Mouse (Mus musculus) limb, embryonic 10.5 days (tissue): ENCODE measurements around the gene Fgfr4. TPM values are rescaled to one million over a fixed set of nuclear protein-coding genes. Genes with fewer than 3 reads are reported as not detected.

Experiments
- DNase-seq: peaks from one replicate; pipeline ENCODE4 v3.0.0-alpha.2; 2017; ENCODE audit warnings: low spot score
- H3K27ac ChIP-seq: fragments of 300-500 bp; sonication (generic); 2 replicates; pipeline ENCODE4 v1.5.1; 2016; ENCODE audit warnings: mild to moderate bottlenecking
- H3K27me3 ChIP-seq: fragments of 300-500 bp; sonication (generic); 2 replicates; pipeline ENCODE4 v1.6.1; 2016; ENCODE audit warnings: low read depth, mild to moderate bottlenecking; ENCODE audit not compliant: poor library complexity, severe bottlenecking
- H3K36me3 ChIP-seq: fragments of 300-500 bp; sonication (generic); 2 replicates; pipeline ENCODE4 v1.6.1; 2016; ENCODE audit warnings: mild to moderate bottlenecking, moderate library complexity
- H3K4me1 ChIP-seq: fragments of 300-500 bp; sonication (generic); 2 replicates; pipeline ENCODE4 v1.6.1; 2016
- H3K4me3 ChIP-seq: fragments of 300-500 bp; sonication (generic); 2 replicates; pipeline ENCODE4 v1.5.1; 2016; ENCODE audit warnings: mild to moderate bottlenecking, moderate library complexity
- H3K9me3 ChIP-seq: fragments of 300-500 bp; sonication (generic); replicated peaks from 2 replicates; pipeline ENCODE4 v1.6.1; 2016; ENCODE audit warnings: mild to moderate bottlenecking
- WGBS: fragments of 180-500 bp; shearing (Covaris S2); methylation state at CpG from one replicate; pipeline ENCODE4 v1.1.7; 2016; 5-methylcytosine and 5-hydroxymethylcytosine counted together
- polyA plus RNA-seq: library from polyadenylated mRNA; unstranded; fragments of >200 nt; fragmentation: Nextera tagmentation; extraction: Ambion mirVana; gene quantifications from 2 replicates; pipeline ENCODE4 v1.2.1, GENCODE M21; 2016

Gene Fgfr4
- 0.73 and 2.1 TPM in 2 replicates for polyA plus RNA-seq

DNA sequence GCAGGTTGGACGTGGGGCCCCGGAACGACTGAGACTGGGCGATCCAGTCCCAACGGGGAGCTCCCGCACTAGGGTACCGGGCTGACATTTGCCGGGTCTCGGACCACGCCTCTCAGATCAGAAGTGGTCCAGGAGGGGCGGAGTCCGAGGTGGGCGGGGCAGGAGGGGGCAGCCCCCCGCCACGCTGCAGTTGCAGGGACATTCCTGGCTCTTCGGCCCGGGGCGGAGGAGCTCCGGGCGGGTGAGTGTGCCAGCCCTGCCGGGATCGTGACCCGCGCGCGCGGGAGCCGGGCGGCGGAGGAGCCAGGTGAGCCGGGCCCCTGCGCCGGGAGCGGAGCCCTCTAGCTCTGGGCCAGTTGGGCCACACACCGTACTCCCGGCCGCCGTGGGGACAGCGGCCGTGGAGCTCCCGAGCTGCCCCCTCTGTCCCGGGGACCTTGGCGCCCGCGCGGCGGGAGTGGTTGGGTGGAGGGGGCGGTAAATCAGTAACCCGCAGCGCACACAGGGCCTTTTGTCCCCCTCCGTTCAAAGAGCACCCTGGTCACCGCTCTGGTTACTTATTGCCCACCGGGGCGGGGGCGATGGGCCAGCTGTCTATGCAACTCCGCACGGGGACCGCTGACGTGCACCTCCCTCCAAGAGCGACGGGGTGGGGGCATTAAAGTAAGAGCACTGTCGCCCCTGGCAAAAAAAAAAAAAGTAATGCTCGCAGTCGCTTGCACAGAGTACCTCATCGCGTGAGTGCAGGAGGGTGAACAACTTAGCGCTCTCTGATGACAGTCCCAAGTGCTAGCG is at the start of gene Fgfr4:
Fgfr4 (plus strand) TSS at position 20 of the 795 bp plus-strand sequence.
- DNase-seq: peak; percentile 73
- WGBS: 1% methylated on average over 65 of the region's 68 CpGs
- H3K27ac ChIP-seq: peak within 1 kb of the TSS; percentile 73
- no peaks in the 10 kb centered on the region for H3K36me3 ChIP-seq
- peak within 1 kb of the TSS; percentile 69 for H3K4me3 ChIP-seq
- peaks cover 11% of the 10 kb centered on the region for H3K4me1 ChIP-seq
- H3K9me3 ChIP-seq: no peaks in the 10 kb centered on the region
- peaks cover 52% of the 10 kb centered on the region for H3K27me3 ChIP-seq

DNA sequence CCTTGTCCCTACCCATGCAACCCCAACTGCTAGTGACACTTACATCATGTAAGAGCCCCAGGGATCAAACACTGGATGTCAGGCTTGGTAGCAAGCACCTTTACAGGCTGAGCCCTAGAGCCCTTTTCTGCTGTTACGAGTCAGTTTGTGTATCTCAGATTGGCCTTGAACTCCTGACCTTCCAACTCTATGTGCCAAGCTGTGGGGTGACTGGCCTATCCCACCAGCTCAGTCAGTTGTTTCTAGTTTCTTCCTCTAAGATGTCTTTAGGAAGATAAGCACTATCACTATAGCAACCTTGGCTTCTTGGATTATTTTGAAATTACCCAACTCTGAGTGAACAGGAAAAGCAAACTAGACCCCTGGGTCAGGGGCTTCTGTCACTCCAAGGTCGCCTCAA is 49.1 kb upstream of the Fgfr4 start:
- Histone ChIP-seq H3K4me1 (peaks cover 22% of the 10 kb centered on the region), H3K27me3 (no peaks in the 10 kb centered on the region), H3K36me3 (peaks cover 11% of the 10 kb centered on the region), H3K9me3 (no peaks in the 10 kb centered on the region), H3K27ac (no peak overlapping the region), H3K4me3 (no peak overlapping the region)
- DNase-seq: no peak
- 72% methylated on average over 2 of the region's 2 CpGs for WGBS

DNA sequence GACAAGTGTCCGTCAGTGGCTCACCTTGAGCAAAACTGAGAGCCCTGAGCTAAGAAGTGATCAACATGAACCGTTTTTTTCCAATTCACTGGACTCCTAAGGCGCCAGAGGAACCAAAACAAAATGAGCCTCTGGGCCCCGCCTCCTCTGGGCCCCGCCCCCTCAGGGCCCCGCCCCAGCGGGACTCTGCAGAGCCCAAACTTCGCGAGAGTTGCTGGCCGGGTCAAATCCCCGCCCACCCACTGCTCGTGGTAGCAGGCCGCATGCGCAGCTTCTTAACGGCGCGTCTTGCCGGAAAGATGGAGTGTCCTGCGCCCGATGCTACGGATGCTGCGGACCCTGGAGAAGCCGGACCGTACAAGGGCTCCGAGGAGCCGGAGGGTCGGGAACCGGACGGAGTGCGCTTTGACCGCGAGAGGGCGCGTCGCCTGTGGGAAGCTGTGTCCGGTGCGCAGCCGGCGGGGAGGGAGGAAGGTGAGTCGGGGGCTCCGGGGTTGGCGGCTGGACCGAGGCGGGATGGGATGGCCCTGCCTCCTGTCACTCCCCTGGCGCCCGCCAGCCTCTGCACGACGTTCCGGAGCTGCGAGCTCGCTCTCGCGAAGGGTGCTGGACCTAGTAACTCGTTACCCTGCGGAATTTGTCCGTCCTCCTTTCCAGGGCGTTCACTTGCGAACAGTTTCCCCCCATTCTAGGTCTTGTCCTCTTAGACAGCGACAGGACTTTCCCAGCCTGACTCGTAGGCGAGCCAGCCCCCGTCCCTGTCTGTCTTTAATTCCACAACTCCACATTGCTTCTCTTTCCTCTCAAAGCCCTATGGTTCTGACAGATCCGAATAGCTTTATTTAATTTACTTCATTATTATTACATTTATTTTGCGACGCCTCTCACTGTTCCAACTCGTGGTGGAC is 47.1 kb upstream of the Fgfr4 start, which contains the start of gene Zfp346:
Zfp346 (plus strand) TSS at position 267 of the 908 bp plus-strand sequence.
- H3K4me3 ChIP-seq: peak within 1 kb of the TSS; percentile 88
- under 1% methylated on average over 65 of the region's 66 CpGs for WGBS

DNA sequence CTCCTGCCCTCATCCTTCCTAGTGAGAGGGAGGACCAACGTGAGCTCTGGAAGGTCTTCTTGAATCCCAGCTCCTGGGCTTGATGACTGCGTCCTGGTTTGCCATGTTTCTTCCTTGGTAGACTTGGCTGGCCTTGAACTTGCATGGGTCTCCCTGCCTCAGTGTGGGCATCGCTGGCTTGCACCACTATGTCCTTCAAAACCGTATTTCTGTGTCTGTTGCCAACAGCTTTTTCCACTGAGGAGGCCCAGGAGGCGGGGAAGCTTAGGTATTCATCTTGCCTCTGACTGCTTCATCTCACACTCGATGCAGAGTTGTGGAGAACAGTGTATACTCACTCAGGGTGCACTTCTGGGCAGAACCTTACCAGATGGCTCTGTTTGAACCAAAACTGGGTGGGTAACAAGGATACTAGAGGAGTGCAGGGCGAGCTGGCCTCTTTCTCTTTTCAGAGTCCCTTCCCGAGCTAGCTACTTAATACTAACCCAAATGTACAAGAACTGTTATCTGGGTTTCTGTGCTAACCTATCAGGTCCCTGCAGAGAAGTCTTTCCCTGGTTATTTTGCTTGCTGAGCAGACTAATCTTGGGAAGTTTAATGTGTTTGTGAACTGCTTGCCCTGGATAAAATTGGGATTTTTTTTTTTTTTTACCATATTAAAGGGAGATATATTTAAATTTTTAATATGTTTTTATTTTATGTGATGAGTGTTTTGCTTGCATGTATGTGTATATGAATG is 46.3 kb upstream of the Fgfr4 start:
- Histone ChIP-seq H3K9me3 (no peaks in the 10 kb centered on the region), H3K27ac (peak overlapping the region; percentile 92), H3K36me3 (peaks cover 25% of the 10 kb centered on the region), H3K4me3 (peak overlapping the region; percentile 88), H3K27me3 (no peaks in the 10 kb centered on the region), H3K4me1 (peaks cover 10% of the 10 kb centered on the region)
- WGBS: 26% methylated on average over 8 of the region's 8 CpGs
- DNase-seq: peak; percentile 33

More for the DNA sequence above, 47.1 kb upstream of the Fgfr4 start, which contains the start of gene Zfp346:
- H3K4me1 ChIP-seq: peaks cover 11% of the 10 kb centered on the region
- no peaks in the 10 kb centered on the region for H3K27me3 ChIP-seq
- no peaks in the 10 kb centered on the region for H3K9me3 ChIP-seq
- peaks cover 24% of the 10 kb centered on the region for H3K36me3 ChIP-seq
- H3K27ac ChIP-seq: peak within 1 kb of the TSS; percentile 92
- DNase-seq: peak; percentile 96

DNA sequence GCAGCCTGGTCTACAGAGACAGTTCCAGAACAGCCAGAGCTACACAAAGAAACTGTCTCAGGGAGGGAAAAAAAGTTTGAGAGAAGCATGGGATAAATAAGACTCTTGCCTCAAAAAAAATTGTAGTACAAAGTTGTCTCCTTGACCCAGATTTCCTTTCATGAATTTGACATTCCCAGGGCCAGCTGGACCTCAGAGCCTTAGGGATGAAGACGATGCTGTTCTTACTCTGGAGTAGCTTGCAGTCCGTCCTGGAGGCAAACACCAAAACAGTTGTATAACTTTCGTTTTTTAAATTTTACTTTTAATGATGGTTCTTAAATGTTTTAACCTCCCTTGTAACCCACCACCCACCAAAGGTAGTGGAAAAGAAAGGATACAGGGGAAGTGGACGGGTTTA is 45.3 kb upstream of the Fgfr4 start:
- H3K27me3 ChIP-seq: no peaks in the 10 kb centered on the region
- no peak overlapping the region for H3K27ac ChIP-seq
- H3K36me3 ChIP-seq: peaks cover 29% of the 10 kb centered on the region
- H3K9me3 ChIP-seq: no peaks in the 10 kb centered on the region
- no peak for DNase-seq
- H3K4me1 ChIP-seq: peaks cover 10% of the 10 kb centered on the region
- WGBS: 90% methylated on average over 4 of the region's 4 CpGs
- H3K4me3 ChIP-seq: no peak overlapping the region

DNA sequence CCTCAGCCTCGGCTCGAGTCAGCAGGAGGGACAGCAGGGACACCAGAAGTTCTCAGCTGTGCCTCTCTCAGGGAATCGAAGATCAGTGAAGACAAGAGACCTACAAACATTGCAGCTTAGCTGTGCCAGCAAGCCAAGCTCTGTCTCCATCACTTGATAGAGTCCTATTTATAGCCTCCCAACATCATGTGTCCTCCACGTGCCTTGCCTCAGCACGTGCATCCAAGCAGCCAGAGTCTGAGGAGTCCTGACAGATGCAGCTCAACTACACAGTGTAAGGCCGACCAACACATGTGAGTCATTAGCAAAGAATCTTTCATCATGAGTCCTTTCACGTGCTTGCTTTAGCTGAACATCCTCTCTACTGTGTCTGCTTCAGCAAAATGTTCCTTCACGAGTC is 44.7 kb upstream of the Fgfr4 start:
- Histone ChIP-seq H3K4me1 (peaks cover 10% of the 10 kb centered on the region), H3K27me3 (no peaks in the 10 kb centered on the region), H3K27ac (no peak overlapping the region), H3K9me3 (no peaks in the 10 kb centered on the region), H3K4me3 (no peak overlapping the region), H3K36me3 (peaks cover 33% of the 10 kb centered on the region)
- 84% methylated on average over 8 of the region's 8 CpGs for WGBS
- peak; percentile 23 for DNase-seq

DNA sequence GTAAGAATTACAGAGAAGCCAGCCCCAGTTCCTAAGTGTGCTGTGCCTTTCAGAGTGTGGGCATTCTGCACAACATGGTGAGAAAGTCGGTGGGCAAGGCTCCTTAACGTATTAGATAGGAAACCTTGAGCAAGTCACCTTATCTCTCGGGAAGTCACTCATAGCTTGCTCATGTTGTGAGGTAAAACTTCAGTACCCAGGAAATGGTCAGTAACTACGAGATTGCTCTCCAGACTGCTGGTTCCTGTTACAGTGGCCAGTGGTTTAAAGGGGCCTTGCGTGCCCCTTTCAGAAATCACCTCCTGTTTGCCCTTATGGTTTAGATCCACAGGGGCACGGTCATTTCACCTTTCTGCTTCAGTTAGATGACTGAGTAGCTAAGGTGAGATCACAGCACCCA is 38.1 kb upstream of the Fgfr4 start:
- Histone ChIP-seq H3K4me3 (no peak overlapping the region), H3K27ac (no peak overlapping the region), H3K9me3 (no peaks in the 10 kb centered on the region), H3K27me3 (no peaks in the 10 kb centered on the region), H3K4me1 (no peaks in the 10 kb centered on the region), H3K36me3 (peaks cover 77% of the 10 kb centered on the region)
- 87% methylated on average over 6 of the region's 6 CpGs for WGBS
- DNase-seq: no peak

DNA sequence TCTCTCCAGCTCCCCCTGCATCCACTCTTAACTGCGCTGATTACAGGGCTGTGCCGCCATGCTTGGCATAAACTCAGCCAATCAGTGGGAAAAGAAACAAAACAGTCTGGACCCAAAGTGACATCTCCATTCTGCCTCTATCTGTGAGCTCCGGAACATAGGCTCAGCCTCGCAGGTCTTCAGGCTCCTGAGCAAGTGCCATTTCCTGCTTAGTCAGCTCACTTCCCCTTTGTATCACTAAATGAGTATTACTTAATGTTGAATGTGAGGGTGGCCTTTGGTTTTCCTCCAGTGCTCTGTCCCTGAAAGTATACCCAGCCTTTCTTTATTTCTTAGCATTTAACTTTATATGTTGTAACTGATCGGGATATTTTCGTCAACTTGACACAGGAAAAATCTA is 27.5 kb upstream of the Fgfr4 start:
- Histone ChIP-seq H3K27me3 (no peaks in the 10 kb centered on the region), H3K4me1 (no peaks in the 10 kb centered on the region), H3K4me3 (no peak overlapping the region), H3K9me3 (no peaks in the 10 kb centered on the region), H3K36me3 (peaks cover 82% of the 10 kb centered on the region), H3K27ac (no peak overlapping the region)
- DNase-seq: no peak
- 93% methylated on average over 6 of the region's 6 CpGs for WGBS

DNA sequence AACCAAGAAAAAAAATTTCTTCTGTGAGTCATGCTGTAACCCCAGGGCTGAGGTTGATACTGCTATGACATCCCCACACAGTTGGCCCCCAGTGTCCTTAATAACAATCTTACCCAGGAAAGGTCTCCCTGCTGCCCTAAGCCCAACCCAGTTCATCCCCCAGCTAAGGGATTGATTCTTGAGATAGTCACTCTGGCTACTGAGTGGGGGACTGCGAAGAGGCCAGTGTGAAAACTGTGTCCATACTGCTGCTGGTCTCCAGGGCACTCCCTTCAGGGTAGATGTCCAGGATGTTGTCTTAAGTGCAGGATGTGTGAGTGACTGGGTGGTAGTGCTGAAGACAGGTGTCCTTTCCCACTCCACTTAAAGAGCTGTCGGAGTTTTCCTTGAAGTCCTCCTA is 19.0 kb upstream of the Fgfr4 start, which contains the start of gene Gm17617:
Gm17617 (minus strand) TSS at position 101 of the 400 bp plus-strand sequence.
- Histone ChIP-seq H3K27me3 (no peaks in the 10 kb centered on the region), H3K36me3 (peaks cover 55% of the 10 kb centered on the region), H3K4me3 (no peak within 1 kb of the TSS), H3K27ac (no peak within 1 kb of the TSS), H3K4me1 (peaks cover 2% of the 10 kb centered on the region; the same call in 1 of the 2 replicates), H3K9me3 (no peaks in the 10 kb centered on the region)
- DNase-seq: no peak
- WGBS: 94% methylated on average over 2 of the region's 2 CpGs

DNA sequence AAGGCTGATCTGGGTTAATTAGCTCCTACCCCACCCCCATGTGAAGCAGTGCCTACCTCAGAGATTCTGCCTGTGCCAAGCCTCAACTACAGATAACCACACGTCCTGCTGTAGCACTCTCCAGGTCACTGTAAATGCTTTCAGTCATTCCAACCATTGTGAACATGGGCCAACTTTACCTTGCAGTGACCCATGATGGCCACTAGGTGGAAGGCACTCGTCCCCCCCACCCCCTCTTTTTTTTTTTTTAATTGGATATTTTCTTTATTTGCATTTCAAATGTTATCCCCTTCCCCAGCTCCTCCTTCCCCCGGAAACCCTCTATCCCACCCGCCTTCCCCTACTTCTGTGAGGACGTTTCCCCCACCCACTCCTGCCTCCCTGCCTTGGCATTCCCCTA is 17.1 kb upstream of the Fgfr4 start:
- no peak for DNase-seq
- H3K27me3 ChIP-seq: no peaks in the 10 kb centered on the region
- peaks cover 38% of the 10 kb centered on the region for H3K36me3 ChIP-seq
- H3K9me3 ChIP-seq: no peaks in the 10 kb centered on the region
- peaks cover 2% of the 10 kb centered on the region; the same call in 1 of the 2 replicates for H3K4me1 ChIP-seq
- H3K27ac ChIP-seq: no peak overlapping the region
- H3K4me3 ChIP-seq: no peak overlapping the region
- WGBS: 4% methylated on average over 5 of the region's 5 CpGs

DNA sequence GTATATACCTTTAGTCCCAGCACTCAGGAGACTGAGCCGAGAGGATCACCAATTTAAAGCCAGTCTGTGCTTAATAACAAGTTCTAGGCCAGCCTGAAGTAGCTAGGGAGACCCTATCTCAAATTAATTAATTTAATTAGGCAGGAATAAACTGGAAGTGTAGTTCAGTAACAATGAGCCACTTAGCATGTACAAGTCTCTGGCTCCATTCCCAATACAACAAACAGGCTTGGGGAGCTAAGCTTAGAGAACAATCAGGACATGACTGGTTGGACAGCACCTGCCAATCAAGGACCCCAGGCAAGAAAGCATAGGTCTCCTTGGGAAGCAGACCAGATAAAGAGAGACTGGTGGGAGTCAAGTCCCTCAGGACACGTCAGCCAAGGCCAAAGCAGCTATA is 12.2 kb upstream of the Fgfr4 start:
- Histone ChIP-seq H3K27ac (no peak overlapping the region), H3K4me3 (no peak overlapping the region), H3K9me3 (no peaks in the 10 kb centered on the region), H3K27me3 (no peaks in the 10 kb centered on the region), H3K4me1 (peaks cover under 1% of the 10 kb centered on the region; the same call in 1 of the 2 replicates), H3K36me3 (no peaks in the 10 kb centered on the region)
- 79% methylated on average over 2 of the region's 2 CpGs for WGBS
- DNase-seq: no peak

DNA sequence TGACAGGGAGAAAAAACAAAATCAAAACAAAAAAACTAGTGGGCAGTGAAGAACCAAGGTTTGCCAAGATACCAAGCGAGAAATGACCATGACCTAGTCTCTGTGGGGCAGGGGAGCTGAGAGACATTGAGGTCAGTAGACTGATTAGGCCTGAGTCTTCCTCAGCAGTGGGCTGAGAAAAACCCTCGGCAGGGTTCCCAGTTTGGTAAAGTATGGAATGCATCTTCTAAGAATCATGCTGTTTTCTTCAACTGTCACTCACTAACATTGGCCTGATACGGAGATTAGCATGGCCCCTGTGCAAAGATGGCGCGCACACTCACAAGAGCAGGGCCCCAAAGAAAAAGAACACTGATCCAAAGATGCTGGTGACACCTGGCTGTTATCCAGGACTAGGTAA is 1.5 kb downstream of the Fgfr4 start:
- no peak overlapping the region for H3K27ac ChIP-seq
- WGBS: 94% methylated on average over 5 of the region's 5 CpGs
- H3K9me3 ChIP-seq: no peaks in the 10 kb centered on the region
- peaks cover 11% of the 10 kb centered on the region for H3K4me1 ChIP-seq
- H3K4me3 ChIP-seq: no peak overlapping the region
- H3K36me3 ChIP-seq: no peaks in the 10 kb centered on the region
- DNase-seq: no peak
- peaks cover 52% of the 10 kb centered on the region for H3K27me3 ChIP-seq
